Mouse (Mus musculus): ENCODE measurements around the gene E4f1. TPM values are rescaled to one million over a fixed set of nuclear protein-coding genes. Genes with fewer than 3 reads are reported as not detected.
A peak's percentile ranks its signal among the peaks of the same experiment; 100 is the strongest.
"Not testable (repeated sequence)": the region's sequence is repeated elsewhere in the genome, so short reads cannot be mapped to it uniquely, and the experiment has no call there.

The E4f1 gene
- polyA plus RNA-seq, 1 experiment from 2014 or later: 33.7 TPM

- Histone ChIP-seq H3K27me3 (replicated peaks) (no peaks in the 10 kb centered on the region), H3K9me3 (no peaks in the 10 kb centered on the region), H3K4me3 (replicated peaks) (peak overlapping the region; percentile 71), H3K9ac (peak overlapping the region; percentile 37; the same call in 1 of the 2 replicates), H3K4me1 (peaks cover 33% of the 10 kb centered on the region), H3K4me2 (peak overlapping the region; percentile 96), H3K27ac (peak overlapping the region; percentile 90), H3K36me3 (peaks cover 10% of the 10 kb centered on the region; the same call in 1 of the 2 replicates)
- no peak for ATAC-seq (ENCODE audit: insufficient read depth, low FRiP score, low read depth)
- WGBS: 18% methylated on average over 7 of the region's 7 CpGs
Measured at GRCm38 (mm10) chr17:24469336-24469909, 690 bp downstream of the E4f1 start.

GRCm38 (mm10) chr17:24468636-24469246 is 1.4 kb downstream of the E4f1 start:
- Histone ChIP-seq H3K4me3 (replicated peaks) (no peak overlapping the region), H3K4me2 (no peak overlapping the region), H3K4me1 (peaks cover 28% of the 10 kb centered on the region), H3K36me3 (0 out of 2 replicates have a peak, but pooled peaks cover 3% of the 10 kb centered on the region), H3K27ac (no peak overlapping the region), H3K27me3 (replicated peaks) (no peaks in the 10 kb centered on the region), H3K9me3 (no peaks in the 10 kb centered on the region), H3K9ac (no peak overlapping the region)
- no peak for ATAC-seq (ENCODE audit: insufficient read depth, low FRiP score, low read depth)
- 92% methylated on average over 5 of the region's 5 CpGs for WGBS

DNA sequence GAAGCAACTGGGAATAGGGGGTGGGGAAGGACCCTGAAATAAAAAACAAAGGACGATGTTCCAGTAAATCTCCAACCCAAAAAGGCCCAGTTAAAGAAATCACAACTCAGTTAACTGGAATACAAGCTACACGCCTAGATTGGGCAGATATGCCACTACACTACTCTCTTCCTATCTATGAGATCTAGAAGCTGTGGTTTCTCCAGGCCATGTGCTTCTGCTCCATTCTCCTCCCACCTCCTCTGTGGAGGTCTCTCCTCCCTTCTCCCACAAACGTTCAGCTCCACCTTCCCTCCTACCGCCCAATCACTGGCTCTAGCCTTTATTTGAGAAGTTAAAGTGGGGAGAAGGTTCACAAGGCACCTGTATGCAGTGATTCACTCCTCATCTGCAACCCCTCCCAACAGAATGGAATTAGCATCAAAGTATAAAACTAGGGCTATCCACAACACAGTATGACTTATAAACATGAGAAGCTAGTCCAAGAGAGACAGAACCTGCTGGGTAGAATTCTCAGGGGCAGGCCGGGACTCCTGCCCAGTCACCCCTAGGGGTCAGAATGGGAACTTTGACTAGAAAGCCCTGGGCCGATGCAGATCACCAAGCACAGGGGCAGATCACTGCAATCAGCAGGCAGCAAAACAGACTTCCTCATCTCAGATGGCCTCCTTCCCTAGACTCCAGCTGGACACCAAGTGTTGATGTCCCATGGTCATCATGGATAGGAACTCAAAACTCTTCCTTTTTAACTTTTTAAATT is 6.6 kb downstream of the E4f1 start:
- Histone ChIP-seq H3K27me3 (replicated peaks) (no peaks in the 10 kb centered on the region), H3K4me1 (no peaks in the 10 kb centered on the region), H3K27ac (no peak overlapping the region), H3K4me3 (replicated peaks) (no peak overlapping the region), H3K9ac (no peak overlapping the region), H3K9me3 (no peaks in the 10 kb centered on the region), H3K36me3 (no peaks in the 10 kb centered on the region), H3K4me2 (no peak overlapping the region)
- 55% methylated on average over 6 of the region's 6 CpGs for WGBS
- ATAC-seq (ENCODE audit: insufficient read depth, low FRiP score, low read depth): no peak

DNA sequence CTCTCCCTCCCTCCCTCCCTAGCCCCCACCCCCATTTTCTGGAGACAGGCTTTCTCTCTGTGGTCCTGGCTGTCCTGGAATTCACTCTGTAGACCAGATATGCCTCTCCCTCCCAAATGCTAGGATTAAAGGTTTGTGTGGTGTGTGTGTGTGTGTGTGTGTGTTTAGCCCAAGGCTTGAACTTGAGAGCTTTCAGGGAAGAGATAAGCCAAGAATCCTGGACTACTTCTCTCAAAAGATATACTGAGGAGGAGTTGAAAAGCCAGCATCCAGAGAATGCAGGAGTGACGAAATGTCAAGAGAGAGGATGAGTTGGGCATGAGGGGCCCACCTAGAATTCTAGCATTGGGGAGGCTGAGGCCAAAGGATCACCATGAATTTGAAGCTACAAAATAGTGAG is 7.2 kb downstream of the E4f1 start:
- Histone ChIP-seq H3K4me2 (no peak overlapping the region), H3K9ac (no peak overlapping the region), H3K9me3 (no peaks in the 10 kb centered on the region), H3K27ac (no peak overlapping the region), H3K4me1 (no peaks in the 10 kb centered on the region), H3K27me3 (replicated peaks) (no peaks in the 10 kb centered on the region), H3K4me3 (replicated peaks) (no peak overlapping the region), H3K36me3 (no peaks in the 10 kb centered on the region)
- no peak for ATAC-seq (ENCODE audit: insufficient read depth, low FRiP score, low read depth)
- WGBS: 81% methylated on average over 1 of the region's 1 CpGs

GRCm38 (mm10) chr17:24461580-24461979 is 8.5 kb downstream of the E4f1 start:
- ATAC-seq (ENCODE audit: insufficient read depth, low FRiP score, low read depth): no peak
- no peak overlapping the region for H3K27ac ChIP-seq
- WGBS: 73% methylated on average over 2 of the region's 2 CpGs

GRCm38 (mm10) chr17:24455523-24456206 is 14.4 kb downstream of the E4f1 start:
- H3K4me3 ChIP-seq (replicated peaks): peak overlapping the region; percentile 93
- peak overlapping the region; percentile 65 for H3K27ac ChIP-seq
- peak; percentile 4; the same call in 1 of the 2 replicates for ATAC-seq (ENCODE audit: insufficient read depth, low FRiP score, low read depth)
- H3K27me3 ChIP-seq (replicated peaks); H3K9me3 ChIP-seq; H3K9ac ChIP-seq; H3K36me3 ChIP-seq: not testable (repeated sequence)
- peaks cover 15% of the 10 kb centered on the region for H3K4me1 ChIP-seq
- H3K4me2 ChIP-seq: peak overlapping the region; percentile 42
- WGBS: 47% methylated on average over 10 of the region's 10 CpGs

More at GRCm38 (mm10) chr17:24461580-24461979, 8.5 kb downstream of the E4f1 start:
- H3K4me1 ChIP-seq: no peaks in the 10 kb centered on the region
- H3K4me3 ChIP-seq (replicated peaks): no peak overlapping the region
- no peak overlapping the region for H3K4me2 ChIP-seq
- no peak overlapping the region for H3K9ac ChIP-seq
- H3K36me3 ChIP-seq: no peaks in the 10 kb centered on the region
- no peaks in the 10 kb centered on the region for H3K27me3 ChIP-seq (replicated peaks)
- H3K9me3 ChIP-seq: no peaks in the 10 kb centered on the region

DNA sequence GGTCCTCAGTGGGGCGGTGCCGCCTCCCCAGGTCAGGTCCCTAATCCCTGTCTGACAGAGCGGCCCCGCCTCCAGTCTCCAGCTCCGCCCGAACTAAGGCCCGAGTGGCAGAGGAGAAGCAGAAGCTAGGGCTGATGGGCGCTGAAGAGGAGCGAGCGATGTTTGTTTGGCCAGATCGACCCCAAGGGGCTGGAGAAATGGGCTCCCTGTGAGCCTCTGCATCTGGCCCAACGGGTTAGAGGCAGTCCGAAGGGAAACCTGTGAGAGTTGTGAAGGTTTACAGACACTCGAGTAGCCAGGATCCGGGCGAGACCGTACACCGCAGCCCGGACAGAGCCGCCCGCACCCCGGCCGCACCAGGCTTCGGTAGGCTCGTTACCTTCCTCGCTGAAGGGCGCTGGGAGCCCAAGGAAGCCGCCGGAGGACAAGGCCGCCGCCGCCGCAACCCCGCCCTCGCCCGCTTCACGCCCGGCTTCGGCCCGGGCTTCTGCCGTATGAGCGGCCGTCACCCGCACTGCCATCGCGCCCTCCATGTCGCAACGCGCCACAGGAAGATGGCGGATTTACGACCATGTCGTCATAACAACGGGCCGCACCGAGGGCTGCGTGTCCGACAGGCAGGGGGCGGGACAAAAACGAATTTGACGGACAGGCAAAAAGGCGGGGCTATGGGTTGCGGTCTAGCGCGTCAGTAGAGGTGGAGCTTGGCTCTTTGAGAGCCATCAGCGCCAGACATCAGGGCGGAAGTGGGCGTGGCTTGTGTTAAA is 15.2 kb downstream of the E4f1 start:
- H3K4me2 ChIP-seq: peak overlapping the region; percentile 69
- peak overlapping the region; percentile 93 for H3K4me3 ChIP-seq (replicated peaks)
- no peaks in the 10 kb centered on the region for H3K9me3 ChIP-seq
- peaks cover 10% of the 10 kb centered on the region for H3K36me3 ChIP-seq
- H3K9ac ChIP-seq: peak overlapping the region; percentile 97
- peak; percentile 94 for ATAC-seq (ENCODE audit: insufficient read depth, low FRiP score, low read depth)
- no peaks in the 10 kb centered on the region for H3K27me3 ChIP-seq (replicated peaks)
- peaks cover 15% of the 10 kb centered on the region for H3K4me1 ChIP-seq
- under 1% methylated on average over 67 of the region's 67 CpGs for WGBS
- H3K27ac ChIP-seq: peak overlapping the region; percentile 99

GRCm38 (mm10) chr17:24454218-24454755 is 15.8 kb downstream of the E4f1 start:
- Histone ChIP-seq H3K4me2 (peak overlapping the region; percentile 69), H3K27me3 (replicated peaks) (no peaks in the 10 kb centered on the region), H3K4me1 (peaks cover 15% of the 10 kb centered on the region), H3K9me3 (no peaks in the 10 kb centered on the region), H3K4me3 (replicated peaks) (peak overlapping the region; percentile 93), H3K27ac (peak overlapping the region; percentile 99), H3K9ac (peak overlapping the region; percentile 97; the same call in 1 of the 2 replicates), H3K36me3 (peaks cover 17% of the 10 kb centered on the region)
- WGBS: 1% methylated on average over 14 of the region's 14 CpGs
- no peak for ATAC-seq (ENCODE audit: insufficient read depth, low FRiP score, low read depth)

DNA sequence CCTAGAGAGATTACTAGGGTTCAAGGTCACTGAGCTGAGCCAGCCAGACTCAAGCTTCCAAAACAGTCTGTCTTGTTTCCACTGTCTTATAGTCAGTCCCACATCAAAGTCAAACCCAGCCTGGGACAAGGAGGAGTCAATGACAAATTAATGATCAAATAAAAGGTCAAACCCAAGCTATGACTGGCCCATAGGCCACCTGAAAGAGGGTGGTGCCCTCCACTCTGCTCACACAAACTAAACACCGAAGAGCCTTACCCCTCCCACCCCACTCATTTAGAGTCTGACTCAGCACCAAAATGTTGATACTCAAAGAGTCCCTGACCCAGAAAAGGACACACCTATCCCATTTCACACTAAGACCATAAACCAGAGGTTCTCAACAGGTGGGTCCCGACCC is 16.7 kb downstream of the E4f1 start:
- no peaks in the 10 kb centered on the region for H3K9me3 ChIP-seq
- WGBS: 66% methylated on average over 2 of the region's 2 CpGs
- no peak overlapping the region for H3K27ac ChIP-seq
- no peaks in the 10 kb centered on the region for H3K27me3 ChIP-seq (replicated peaks)
- ATAC-seq (ENCODE audit: insufficient read depth, low FRiP score, low read depth): no peak
- peaks cover 15% of the 10 kb centered on the region for H3K4me1 ChIP-seq
- H3K36me3 ChIP-seq: peaks cover 25% of the 10 kb centered on the region
- no peak overlapping the region for H3K4me3 ChIP-seq (replicated peaks)
- no peak overlapping the region for H3K9ac ChIP-seq
- H3K4me2 ChIP-seq: peak overlapping the region; percentile 69; the same call in 1 of the 2 replicates

- Histone ChIP-seq H3K4me2 (no peak overlapping the region), H3K4me1 (peaks cover 15% of the 10 kb centered on the region), H3K9me3 (no peaks in the 10 kb centered on the region), H3K27me3 (replicated peaks) (no peaks in the 10 kb centered on the region), H3K36me3 (peaks cover 38% of the 10 kb centered on the region), H3K9ac (no peak overlapping the region), H3K4me3 (replicated peaks) (no peak overlapping the region), H3K27ac (no peak overlapping the region)
- 92% methylated on average over 6 of the region's 6 CpGs for WGBS
- ATAC-seq (ENCODE audit: insufficient read depth, low FRiP score, low read depth): no peak
Measured at GRCm38 (mm10) chr17:24451220-24451619, 18.9 kb downstream of the E4f1 start.

DNA sequence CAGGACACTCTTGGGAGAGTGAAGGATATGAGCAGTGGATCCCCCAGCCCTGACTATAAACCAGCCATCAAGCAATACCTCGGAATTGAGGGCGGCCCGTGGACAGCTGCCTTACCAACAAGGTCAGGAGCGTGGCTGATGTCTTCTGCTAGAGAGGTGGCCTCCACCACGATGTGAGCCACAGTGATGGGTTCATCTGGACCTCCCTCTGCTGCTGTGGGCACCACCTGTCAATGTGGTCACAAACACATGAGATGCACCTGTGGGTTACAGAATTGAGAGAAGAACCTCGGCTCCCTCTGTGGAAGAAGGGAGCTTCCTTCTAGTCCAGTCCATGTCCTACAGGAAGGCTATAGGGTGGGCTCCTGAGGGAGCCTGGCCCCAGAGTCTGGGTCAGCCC is 20.6 kb downstream of the E4f1 start:
- no peak overlapping the region for H3K9ac ChIP-seq
- no peak overlapping the region for H3K27ac ChIP-seq
- peaks cover 10% of the 10 kb centered on the region; the same call in 1 of the 2 replicates for H3K4me1 ChIP-seq
- H3K4me2 ChIP-seq: no peak overlapping the region
- H3K27me3 ChIP-seq (replicated peaks): no peaks in the 10 kb centered on the region
- H3K36me3 ChIP-seq: peaks cover 50% of the 10 kb centered on the region
- no peak overlapping the region for H3K4me3 ChIP-seq (replicated peaks)
- 85% methylated on average over 6 of the region's 6 CpGs for WGBS
- H3K9me3 ChIP-seq: no peaks in the 10 kb centered on the region
- no peak for ATAC-seq (ENCODE audit: insufficient read depth, low FRiP score, low read depth)
